Mouse (Mus musculus) MEL (cell line): ENCODE data around the gene Slc6a9. TPM values are rescaled to one million over a fixed set of nuclear protein-coding genes. Genes with fewer than 3 reads are reported as not detected.

ENCODE experiments used
- DNase-seq: peaks from one replicate; pipeline ENCODE4 v3.0.0; 2011; ENCODE audit warnings: low read depth, low spot score
- H3K27ac ChIP-seq: 2 replicates; pipeline ENCODE4 v1.5.1; 2012; ENCODE audit warnings: low read depth, mild to moderate bottlenecking, control low read depth, low read length, moderate library complexity; ENCODE audit not compliant: control insufficient read depth
- H3K27me3 ChIP-seq, 2 experiments: fragments of 150-350 bp in 1 of 2; sonication (generic) in 1 of 2; 2 replicates each; pipeline ENCODE4 v1.6.1; 2012; ENCODE audit warnings: low read length in 2 of 2, mild to moderate bottlenecking in 2 of 2, improper control_type of control experiment in 1 of 2, moderate library complexity in 1 of 2; ENCODE audit not compliant: insufficient read depth in 2 of 2, control insufficient read depth in 1 of 2
- H3K36me3 ChIP-seq, 2 experiments: 2 replicates each; pipeline ENCODE4 v1.6.1; 2012 to 2014; ENCODE audit warnings: low read length in 2 of 2, improper control_type of control experiment in 1 of 2, inconsistent platforms in 1 of 2, mild to moderate bottlenecking in 1 of 2; ENCODE audit not compliant: insufficient read depth in 2 of 2, control insufficient read depth in 1 of 2
- H3K4me1 ChIP-seq, 2 experiments: fragments of 150-350 bp in 1 of 2; sonication (generic) in 1 of 2; 2 replicates each; pipeline ENCODE4 v1.6.1; 2012; ENCODE audit warnings: low read length in 2 of 2, improper control_type of control experiment in 1 of 2, mild to moderate bottlenecking in 1 of 2; ENCODE audit not compliant: insufficient read depth in 2 of 2, control insufficient read depth in 1 of 2
- H3K4me3 ChIP-seq, 2 experiments: fragments of 150-350 bp in 1 of 2; sonication (generic) in 1 of 2; 2 replicates each; pipeline ENCODE4 v1.5.1; 2012; ENCODE audit warnings: low read depth in 2 of 2, low read length in 2 of 2, mild to moderate bottlenecking in 2 of 2, moderate library complexity in 2 of 2, control low read depth in 1 of 2, improper control_type of control experiment in 1 of 2; ENCODE audit not compliant: control insufficient read depth in 1 of 2, insufficient read depth in 1 of 2
- H3K79me2 ChIP-seq: 2 replicates; pipeline ENCODE4 v1.6.1; 2012; ENCODE audit warnings: mild to moderate bottlenecking, low read length, moderate library complexity; ENCODE audit not compliant: control insufficient read depth, poor library complexity, insufficient read depth
- H3K9ac ChIP-seq: 2 replicates; pipeline ENCODE4 v1.6.1; 2012; ENCODE audit warnings: low read depth, mild to moderate bottlenecking, control low read depth, low read length, moderate library complexity; ENCODE audit not compliant: control insufficient read depth, poor library complexity, severe bottlenecking
- H3K9me3 ChIP-seq: fragments of 150-350 bp; sonication (generic); replicated peaks from 2 replicates; pipeline ENCODE4 v1.6.1; 2012; ENCODE audit warnings: mild to moderate bottlenecking, low read length, improper control_type of control experiment, moderate library complexity; ENCODE audit not compliant: insufficient read depth
- BHLHE40 ChIP-seq: IDR thresholded peaks from 2 replicates; pipeline ENCODE4 v1.6.1; 2012; ENCODE audit warnings: low read depth, mild to moderate bottlenecking, inconsistent platforms, low read length, improper control_type of control experiment, borderline replicate concordance
- CHD2 ChIP-seq: IDR thresholded peaks from 2 replicates; pipeline ENCODE4 v1.6.1; 2011; ENCODE audit warnings: low read length, improper control_type of control experiment
- CTCF ChIP-seq, 3 experiments: IDR thresholded peaks in 2 of 3; conservative IDR thresholded peaks in 1 of 3; 2 replicates each; pipeline ENCODE4 v1.5.1; 2011 to 2012; ENCODE audit warnings: low read length in 3 of 3, low read depth in 2 of 3, mild to moderate bottlenecking in 2 of 3, improper control_type of control experiment in 1 of 3, inconsistent platforms in 1 of 3, mixed read lengths in 1 of 3, moderate library complexity in 1 of 3; ENCODE audit not compliant: control insufficient read depth in 1 of 3, insufficient read depth in 1 of 3, poor library complexity in 1 of 3, severe bottlenecking in 1 of 3
- EP300 ChIP-seq, 2 experiments: IDR thresholded peaks; 2 replicates each; pipeline ENCODE4 v1.6.1; 2011; ENCODE audit warnings: improper control_type of control experiment in 2 of 2, low read length in 2 of 2, low read depth in 1 of 2, mild to moderate bottlenecking in 1 of 2
- GABPA ChIP-seq: IDR thresholded peaks from 2 replicates; pipeline ENCODE4 v1.6.1; 2012; ENCODE audit warnings: low read depth, mild to moderate bottlenecking, inconsistent platforms, low read length, improper control_type of control experiment, moderate library complexity
- GATA1 ChIP-seq: IDR thresholded peaks from 2 replicates; pipeline ENCODE4 v1.6.1; 2011; ENCODE audit warnings: low read depth, low read length, improper control_type of control experiment
- MAFK ChIP-seq: IDR thresholded peaks from 2 replicates; pipeline ENCODE4 v1.6.1; 2011; ENCODE audit warnings: low read depth, mild to moderate bottlenecking, low read length, improper control_type of control experiment, borderline replicate concordance
- MAX ChIP-seq: IDR thresholded peaks from 2 replicates; pipeline ENCODE4 v1.6.1; 2011; ENCODE audit warnings: low read length, improper control_type of control experiment
- MEF2A ChIP-seq: IDR thresholded peaks from 2 replicates; pipeline ENCODE4 v1.6.1; 2014; ENCODE audit warnings: low read depth, mild to moderate bottlenecking, inconsistent platforms, low read length, improper control_type of control experiment; ENCODE audit not compliant: poor library complexity, insufficient replicate concordance, severe bottlenecking; ENCODE audit errors: extremely low read depth
- MYC ChIP-seq: IDR thresholded peaks from 2 replicates; pipeline ENCODE4 v1.6.1; 2011; ENCODE audit warnings: low read depth, mild to moderate bottlenecking, low read length, improper control_type of control experiment, moderate library complexity
- NELFE ChIP-seq: IDR thresholded peaks from 2 replicates; pipeline ENCODE4 v1.6.1; 2011; ENCODE audit warnings: low read depth, low read length, improper control_type of control experiment
- NRF1 ChIP-seq: IDR thresholded peaks from 2 replicates; pipeline ENCODE4 v1.6.1; 2014; ENCODE audit warnings: low read depth, mild to moderate bottlenecking, inconsistent platforms, low read length, improper control_type of control experiment, moderate library complexity; ENCODE audit not compliant: poor library complexity, insufficient read depth, severe bottlenecking
- POLR2A ChIP-seq, 2 experiments: IDR thresholded peaks; 2 replicates each; pipeline ENCODE4 v1.6.1; 2011 to 2012; ENCODE audit warnings: low read length in 2 of 2, mild to moderate bottlenecking in 2 of 2, control low read depth in 1 of 2, improper control_type of control experiment in 1 of 2, low read depth in 1 of 2, moderate library complexity in 1 of 2; ENCODE audit not compliant: control insufficient read depth in 1 of 2, insufficient read depth in 1 of 2, poor library complexity in 1 of 2
- POLR2AphosphoS5 ChIP-seq: IDR thresholded peaks from 2 replicates; pipeline ENCODE4 v1.6.1; 2012; ENCODE audit warnings: low read depth, borderline replicate concordance, mild to moderate bottlenecking, inconsistent platforms, low read length, moderate library complexity, mixed read lengths
- RCOR1 ChIP-seq: IDR thresholded peaks from 2 replicates; pipeline ENCODE4 v1.6.1; 2012; ENCODE audit warnings: low read depth, mild to moderate bottlenecking, inconsistent platforms, low read length, improper control_type of control experiment
- TAL1 ChIP-seq: IDR thresholded peaks from 2 replicates; pipeline ENCODE4 v1.6.1; 2012; ENCODE audit warnings: mild to moderate bottlenecking, inconsistent platforms, low read length, moderate library complexity, mixed read lengths
- TBP ChIP-seq: IDR thresholded peaks from 2 replicates; pipeline ENCODE4 v1.8.0; 2011; ENCODE audit warnings: low read depth, low read length, improper control_type of control experiment
- TCF12 ChIP-seq: IDR thresholded peaks from 2 replicates; pipeline ENCODE4 v1.6.1; 2014; ENCODE audit warnings: low read depth, mild to moderate bottlenecking, inconsistent platforms, low read length, improper control_type of control experiment, moderate library complexity
- ZC3H11A ChIP-seq: IDR thresholded peaks from 2 replicates; pipeline ENCODE4 v1.6.1; 2012; ENCODE audit warnings: low read depth, mild to moderate bottlenecking, inconsistent platforms, low read length, improper control_type of control experiment
- ZKSCAN1 ChIP-seq: IDR thresholded peaks from 2 replicates; pipeline ENCODE4 v1.6.1; 2012; ENCODE audit warnings: low read depth, mild to moderate bottlenecking, inconsistent platforms, low read length, improper control_type of control experiment, moderate library complexity
- ZMIZ1 ChIP-seq: IDR thresholded peaks from 2 replicates; pipeline ENCODE4 v1.6.1; 2012; ENCODE audit warnings: low read depth, mild to moderate bottlenecking, inconsistent platforms, low read length, improper control_type of control experiment, moderate library complexity
- ZNF384 ChIP-seq: IDR thresholded peaks from 2 replicates; pipeline ENCODE4 v1.6.1; 2012; ENCODE audit warnings: low read depth, mild to moderate bottlenecking, inconsistent platforms, low read length, improper control_type of control experiment
- polyA plus RNA-seq, 2 experiments: library from polyadenylated mRNA; stranded (reverse) in 1 of 2; unstranded in 1 of 2; fragments of >175 nt in 1 of 2; fragments of >200 nt in 1 of 2; gene quantifications; 2 replicates each; pipeline versions ENCODE4 v1.2.1 to v1.2.4; 2012; ENCODE audit warnings: low replicate concordance in 2 of 2, low read depth in 1 of 2; ENCODE audit not compliant: insufficient read length in 2 of 2, insufficient read depth in 1 of 2, missing spikeins in 1 of 2
- total RNA-seq: library from RNA; depleted of rRNA; stranded (reverse); fragments of 300-350 nt; gene quantifications from 2 replicates; pipeline ENCODE4 v1.2.3, GENCODE M21; 2012

The Slc6a9 gene
- total and polyA plus RNA-seq, 3 experiments, result 3.2 to 21.2 TPM; not detected in 1

DNA sequence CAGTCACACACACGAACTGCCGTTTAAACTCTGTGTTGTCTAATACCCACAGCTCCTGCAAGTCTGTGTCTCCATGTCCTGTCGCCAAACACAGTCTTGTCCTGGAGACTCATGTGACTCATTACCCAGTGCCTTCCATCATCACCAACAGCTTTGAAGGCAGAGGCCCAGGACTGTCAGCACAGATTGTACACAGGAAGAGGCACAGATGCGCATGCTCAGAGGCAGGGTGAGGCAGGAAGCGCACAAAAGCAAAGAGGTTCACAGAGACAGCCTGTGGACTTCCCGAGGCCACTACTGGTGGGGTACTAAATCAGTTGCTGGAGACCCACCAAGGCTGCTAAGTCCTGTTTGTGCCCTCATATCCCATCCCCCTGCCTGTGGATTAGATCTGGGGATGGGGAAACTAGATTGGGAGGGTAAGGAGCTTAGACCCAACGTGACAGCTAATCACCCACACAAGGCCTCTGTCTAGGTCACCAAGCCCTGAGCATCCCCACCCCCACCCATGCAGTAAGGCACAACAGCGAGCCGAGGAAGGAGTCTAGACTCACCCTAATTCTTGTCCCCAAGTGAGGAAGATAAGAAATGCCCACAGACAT is 20.6 kb upstream of the Slc6a9 start:
- no peaks in the 10 kb centered on the region for H3K4me1 ChIP-seq
- no peaks in the 10 kb centered on the region for H3K36me3 ChIP-seq
- no peak for DNase-seq
- no peak overlapping the region for H3K27ac ChIP-seq
- H3K79me2 ChIP-seq, result no peaks in the 10 kb centered on the region
- TF ChIP-seq ZNF384, result no peak
- no peak for TF ChIP-seq RCOR1
- TF ChIP-seq NELFE, result no peak
- TF ChIP-seq MAX, result no peak
- TF ChIP-seq TBP, result no peak
- no peak for TF ChIP-seq ZC3H11A
- TF ChIP-seq TAL1, result no peak
- TF ChIP-seq GABPA, result no peak
- no peak for TF ChIP-seq GATA1
- TF ChIP-seq CHD2, result no peak
- TF ChIP-seq MYC, result no peak
- no peak for TF ChIP-seq MEF2A
- no peak for TF ChIP-seq EP300 (IDR thresholded peaks at IDR 0.05; ENCODE audit: low read depth in 1 of 2, low read length in 2 of 2)
- no peak for TF ChIP-seq POLR2AphosphoS5
- TF ChIP-seq TCF12, result no peak
- TF ChIP-seq ZMIZ1, result no peak
- no peak for TF ChIP-seq NRF1
- no peak for TF ChIP-seq BHLHE40
- no peak for TF ChIP-seq MAFK
- no peak for TF ChIP-seq POLR2A (IDR thresholded peaks at IDR 0.05; ENCODE audit: control insufficient read depth in 1 of 2, insufficient read depth in 1 of 2, low read depth in 1 of 2, low read length in 2 of 2, poor library complexity in 1 of 2)
- H3K9ac ChIP-seq, result no peak overlapping the region
- H3K9me3 ChIP-seq, result no peaks in the 10 kb centered on the region
- H3K27me3 ChIP-seq, result peaks cover 0 to 1% of the 10 kb centered on the region in 2 experiments; a peak in 3 of 4 replicates
- no peak overlapping the region for H3K4me3 ChIP-seq

DNA sequence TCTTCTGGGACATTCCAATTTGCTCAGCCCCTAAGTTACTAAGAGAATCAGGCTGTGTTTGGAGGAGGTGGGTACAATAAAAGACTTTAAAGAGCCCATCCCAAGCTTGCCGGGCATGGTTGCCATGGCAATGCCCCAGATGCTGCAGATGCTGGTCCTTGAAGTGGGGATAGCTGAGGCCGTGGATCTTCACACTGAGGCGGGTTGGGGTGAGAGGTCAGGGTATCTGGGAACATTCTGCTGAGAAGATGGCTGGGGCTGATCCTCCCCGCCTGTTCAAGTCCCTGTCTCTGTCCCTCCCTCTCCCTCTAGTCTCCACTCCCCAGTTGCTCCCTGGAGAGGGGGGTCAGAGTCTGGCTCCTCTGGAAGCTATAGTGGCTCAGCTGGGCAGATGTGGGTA is 20.0 kb upstream of the Slc6a9 start:
- TF ChIP-seq POLR2A (IDR thresholded peaks at IDR 0.05; ENCODE audit: control insufficient read depth in 1 of 2, insufficient read depth in 1 of 2, low read depth in 1 of 2, low read length in 2 of 2, poor library complexity in 1 of 2) (no peak), ZKSCAN1 (no peak), CTCF (IDR thresholded peaks at IDR 0.05 in 2 of 3, conservative IDR thresholded peaks at IDR 0.05 in 1 of 3; ENCODE audit: control insufficient read depth in 1 of 3, insufficient read depth in 1 of 3, low read depth in 2 of 3, low read length in 3 of 3, poor library complexity in 1 of 3, severe bottlenecking in 1 of 3) (no peak), MYC (no peak), RCOR1 (no peak), ZMIZ1 (no peak)
- peaks cover 0 to 1% of the 10 kb centered on the region in 2 experiments; a peak in 3 of 4 replicates for H3K27me3 ChIP-seq
- no peaks in the 10 kb centered on the region for H3K79me2 ChIP-seq
- no peak for DNase-seq
- H3K4me3 ChIP-seq, result no peak overlapping the region
- H3K36me3 ChIP-seq, result no peaks in the 10 kb centered on the region
- no peaks in the 10 kb centered on the region for H3K9me3 ChIP-seq
- H3K4me1 ChIP-seq, result no peaks in the 10 kb centered on the region
- no peak overlapping the region for H3K27ac ChIP-seq
- H3K9ac ChIP-seq, result no peak overlapping the region
